ENCODE assay signal across 17 mouse cellular contexts in genomic region chr5:81583425-81583824, GRCm38 (mm10).
"Had no signal": no experiment of that assay in that cellular context is flagged by ENCODE, and none has a peak within 500 bp of the region (broad histone marks: within the 10 kb centered on the region; RNA-seq: fewer than 3 reads in every experiment).

No protein-coding gene starts in this region.

- H3K36me3 ChIP-seq: limb, embryonic 12.5 days; liver, embryonic 15.5 days; midbrain, embryonic 10.5 days; neural tube, embryonic 13.5 days had no signal

- DNase-seq: kidney, postnatal 10 days; kidney, postnatal 4 days; lung, adult 2 months; lung, postnatal 4 days; midbrain, embryonic 14.5 days; retina, postnatal 1 day; right cerebral cortex, postnatal 4 days; spleen, adult 18-20 months; thymus, adult 2 months; thymus, postnatal 25 days had no signal

- ATAC-seq: lung, postnatal 0 days had no signal

- H3K27ac ChIP-seq: layer of hippocampus, adult 2 months; limb, embryonic 12.5 days; liver, embryonic 15.5 days; midbrain, embryonic 10.5 days; neural tube, embryonic 13.5 days had no signal

- H3K9ac ChIP-seq: limb, embryonic 12.5 days; liver, embryonic 15.5 days; neural tube, embryonic 13.5 days had no signal

- H3K27me3 ChIP-seq: limb, embryonic 12.5 days; liver, embryonic 15.5 days; neural tube, embryonic 13.5 days had no signal

- H3K4me3 ChIP-seq: layer of hippocampus, adult 2 months; limb, embryonic 12.5 days; liver, embryonic 15.5 days; midbrain, embryonic 10.5 days; neural tube, embryonic 13.5 days had no signal

- H3K4me2 ChIP-seq: limb, embryonic 12.5 days; liver, embryonic 11.5 days; liver, embryonic 15.5 days; neural tube, embryonic 13.5 days had no signal

- H3K4me1 ChIP-seq: liver, embryonic 15.5 days had no signal

- H3K9me3 ChIP-seq: limb, embryonic 12.5 days; liver, embryonic 15.5 days; midbrain, embryonic 10.5 days; neural tube, embryonic 13.5 days had no signal
